ENCODE assay signal across 8 mouse cellular contexts in genomic region chr13:63551552-63552290, GRCm38 (mm10). TPM values are rescaled to one million over a fixed set of nuclear protein-coding genes. Genes with fewer than 3 reads are reported as not detected.
DNase-seq lines count a peak whose midpoint lies in the region; ATAC-seq and TF ChIP-seq lines count a peak whose summit lies in the region.
"Had no signal": no experiment of that assay in that cellular context is flagged by ENCODE, and none has a peak within 500 bp of the region (broad histone marks: within the 10 kb centered on the region; RNA-seq: fewer than 3 reads in every experiment).

No protein-coding gene starts in this region.

- no peak overlapping the region for H3K4me2 ChIP-seq in lung, postnatal 0 days (replicated peaks; ENCODE audit: low read depth, low read length)
- H3K4me2 ChIP-seq in hindbrain, embryonic 14.5 days (replicated peaks) = peak overlapping the region; percentile 30
- 0 out of 2 replicates have a peak overlapping the region, but pooled peaks have one; percentile 3 for H3K4me2 ChIP-seq in midbrain, embryonic 14.5 days (ENCODE audit: low read length)

- no peaks in the 10 kb centered on the region for H3K36me3 ChIP-seq in lung, postnatal 0 days (ENCODE audit: insufficient read depth, low read length)
- H3K36me3 ChIP-seq in hindbrain, embryonic 14.5 days (replicated peaks; ENCODE audit: control insufficient read depth, insufficient read depth) = peaks cover 13% of the 10 kb centered on the region; the same call in 1 of the 2 replicates
- no peaks in the 10 kb centered on the region for H3K36me3 ChIP-seq in midbrain, embryonic 14.5 days (ENCODE audit: control insufficient read depth, insufficient read depth, low read length)

- H3K4me1 ChIP-seq in lung, postnatal 0 days (ENCODE audit: insufficient read depth, low read depth, low read length) = peaks cover 39% of the 10 kb centered on the region
- H3K4me1 ChIP-seq in hindbrain, embryonic 14.5 days (replicated peaks; ENCODE audit: control insufficient read depth, insufficient read depth, low read length) = peaks cover 60% of the 10 kb centered on the region
- peaks cover 47% of the 10 kb centered on the region for H3K4me1 ChIP-seq in midbrain, embryonic 14.5 days (ENCODE audit: control insufficient read depth, insufficient read depth, low read length)

- 0 out of 2 replicates have a peak overlapping the region, but pooled peaks have one; percentile 33 for H3K27ac ChIP-seq in lung, postnatal 0 days (ENCODE audit: low read length)
- peak overlapping the region; percentile 76 for H3K27ac ChIP-seq in hindbrain, embryonic 14.5 days
- H3K27ac ChIP-seq in midbrain, embryonic 14.5 days (replicated peaks; ENCODE audit: low read depth, low read length) = peak overlapping the region; percentile 60
- H3K27ac ChIP-seq: kidney, postnatal 0 days had no signal

- no peaks in the 10 kb centered on the region for H3K27me3 ChIP-seq in lung, postnatal 0 days (replicated peaks; ENCODE audit: insufficient read depth, low read length)
- no peaks in the 10 kb centered on the region for H3K27me3 ChIP-seq in hindbrain, embryonic 14.5 days (ENCODE audit: control insufficient read depth, insufficient read depth, low read length)
- H3K27me3 ChIP-seq in midbrain, embryonic 14.5 days (ENCODE audit: control insufficient read depth, insufficient read depth, low read length) = no peaks in the 10 kb centered on the region

- no peak for TF ChIP-seq EP300 in lung, postnatal 0 days (IDR thresholded peaks at IDR 0.05)

- no peaks in the 10 kb centered on the region for H3K9me3 ChIP-seq in lung, postnatal 0 days (ENCODE audit: low read length)
- H3K9me3 ChIP-seq in hindbrain, embryonic 14.5 days (ENCODE audit: control insufficient read depth, low read length) = no peaks in the 10 kb centered on the region
- no peaks in the 10 kb centered on the region for H3K9me3 ChIP-seq in midbrain, embryonic 14.5 days (ENCODE audit: control insufficient read depth, low read length)

- TF ChIP-seq CTCF in lung, postnatal 0 days (IDR thresholded peaks at IDR 0.05) = peak; percentile 40; the same call in 1 of the 2 replicates

- 56% methylated on average over 10 of the region's 10 CpGs for WGBS in lung, postnatal 0 days
- 41% methylated on average over 10 of the region's 10 CpGs for WGBS in hindbrain, embryonic 14.5 days
- WGBS in midbrain, embryonic 14.5 days = 61% methylated on average over 10 of the region's 10 CpGs

- no peak overlapping the region for H3K4me3 ChIP-seq in lung, postnatal 0 days (ENCODE audit: low read depth, low read length)
- no peak overlapping the region for H3K4me3 ChIP-seq in hindbrain, embryonic 14.5 days (replicated peaks; ENCODE audit: low read length)
- H3K4me3 ChIP-seq in midbrain, embryonic 14.5 days (replicated peaks; ENCODE audit: low read depth, low read length) = no peak overlapping the region

- no peak for DNase-seq in lung, postnatal 0 days (ENCODE audit: low spot score)
- no peak for DNase-seq in lung, postnatal 25 days (ENCODE audit: low spot score)
- no peak for DNase-seq in hindbrain, embryonic 14.5 days (ENCODE audit: low spot score)
- DNase-seq in midbrain, embryonic 14.5 days = no peak
- no peak for DNase-seq in gastrocnemius, postnatal 4 days (ENCODE audit: low spot score in 2 of 2)
- DNase-seq in ovary, postnatal 10 days (ENCODE audit: low spot score) = no peak
- DNase-seq in left cerebral cortex, adult 8-10 months (ENCODE audit: low spot score in 2 of 2) = no peak

- ATAC-seq in lung, postnatal 0 days = no peak
- 0 out of 2 replicates have a peak, but pooled peaks have one; percentile 7 for ATAC-seq in hindbrain, embryonic 14.5 days (ENCODE audit: low FRiP score)
- ATAC-seq in midbrain, embryonic 14.5 days (ENCODE audit: low FRiP score, low TSS enrichment) = no peak

- no peak overlapping the region for H3K9ac ChIP-seq in lung, postnatal 0 days (replicated peaks; ENCODE audit: low read depth)
- H3K9ac ChIP-seq in hindbrain, embryonic 14.5 days = no peak overlapping the region
- no peak overlapping the region for H3K9ac ChIP-seq in midbrain, embryonic 14.5 days (replicated peaks; ENCODE audit: low read length)

RNA-seq across cellular contexts. Expression of gene Ptch1, which starts 21.7 kb away (rescaled TPM):
- polyA plus RNA-seq in lung, postnatal 0 days (2015; fragmentation: Nextera tagmentation; extraction: Ambion mirVana) = 15.2 and 21.3 TPM in 2 replicates
- 22.7 and 24.2 TPM in 2 replicates for polyA plus RNA-seq in hindbrain, embryonic 14.5 days (2014; fragmentation: Nextera tagmentation; extraction: Ambion mirVana)
- 17.4 and 17.8 TPM in 2 replicates for polyA plus RNA-seq in midbrain, embryonic 14.5 days (2014; fragmentation: Nextera tagmentation; extraction: Ambion mirVana)
- total RNA-seq in gastrocnemius, postnatal 4 days (2021) = 10 to 100 TPM; 23.4 to 24.1 TPM
- total RNA-seq in left cerebral cortex, adult 8-10 months (2022) = 10 to 100 TPM; 49.4 to 73.3 (median 61.8) TPM

RNA-seq across cellular contexts. Expression of gene Fancc, which starts 54.6 kb away (rescaled TPM):
- polyA plus RNA-seq in lung, postnatal 0 days (2015; fragmentation: Nextera tagmentation; extraction: Ambion mirVana) = 26.0 and 37.6 TPM in 2 replicates
- 15.5 and 15.9 TPM in 2 replicates for polyA plus RNA-seq in hindbrain, embryonic 14.5 days (2014; fragmentation: Nextera tagmentation; extraction: Ambion mirVana)
- 12.6 and 18.1 TPM in 2 replicates for polyA plus RNA-seq in midbrain, embryonic 14.5 days (2014; fragmentation: Nextera tagmentation; extraction: Ambion mirVana)
- 1 to 10 TPM; 8.0 to 9.0 TPM for total RNA-seq in gastrocnemius, postnatal 4 days (2021)
- total RNA-seq in left cerebral cortex, adult 8-10 months (2022) = 10 to 100 TPM; 10.5 to 12.1 (median 10.6) TPM
